Mouse (Mus musculus) thymus, postnatal 14 days (tissue): ENCODE measurements around the gene Rbm7.
"Not testable (repeated sequence)": the region's sequence is repeated elsewhere in the genome, so short reads cannot be mapped to it uniquely, and the experiment has no call there.

Source experiments
- DNase-seq: peaks from one replicate; pipeline ENCODE4 v3.0.0; 2021

Rbm7 gene

GRCm38 (mm10) chr9:48494817-48495547 is at the start of gene Rbm7, which contains the start of gene Gm5617:
Rbm7 (minus strand) TSS chr9:48495299.
Gm5617 (plus strand) TSS chr9:48495442.
- peak; percentile 95 for DNase-seq

- peak; percentile 13 for DNase-seq
Measured at GRCm38 (mm10) chr9:48538688-48539087, 43.6 kb upstream of the Rbm7 start.

- DNase-seq: peak; percentile 34
Measured at GRCm38 (mm10) chr9:48538044-48538645, 43.0 kb upstream of the Rbm7 start.

GRCm38 (mm10) chr9:48537616-48538015 is 42.5 kb upstream of the Rbm7 start:
- not testable (repeated sequence) for DNase-seq

- no peak for DNase-seq
Measured at GRCm38 (mm10) chr9:48536414-48536813, 41.3 kb upstream of the Rbm7 start.

- DNase-seq: no peak
Measured at GRCm38 (mm10) chr9:48532730-48533129, 37.6 kb upstream of the Rbm7 start.

- no peak for DNase-seq
Measured at GRCm38 (mm10) chr9:48532203-48532602, 37.1 kb upstream of the Rbm7 start.

- no peak for DNase-seq
Measured at GRCm38 (mm10) chr9:48531294-48531693, 36.2 kb upstream of the Rbm7 start.

- no peak for DNase-seq
Measured at GRCm38 (mm10) chr9:48526520-48526919, 31.4 kb upstream of the Rbm7 start.

- peak; percentile 9 for DNase-seq
Measured at GRCm38 (mm10) chr9:48525566-48525965, 30.5 kb upstream of the Rbm7 start.

GRCm38 (mm10) chr9:48520405-48520804 is 25.3 kb upstream of the Rbm7 start:
- DNase-seq: not testable (repeated sequence)

- no peak for DNase-seq
Measured at GRCm38 (mm10) chr9:48517372-48518130, 22.5 kb upstream of the Rbm7 start.

GRCm38 (mm10) chr9:48516615-48517371 is 21.7 kb upstream of the Rbm7 start:
- no peak for DNase-seq

- no peak for DNase-seq
Measured at GRCm38 (mm10) chr9:48515332-48515731, 20.2 kb upstream of the Rbm7 start.

GRCm38 (mm10) chr9:48510134-48510533 is 15.0 kb upstream of the Rbm7 start:
- DNase-seq: no peak

GRCm38 (mm10) chr9:48504741-48505365 is 9.8 kb upstream of the Rbm7 start:
- DNase-seq: no peak

GRCm38 (mm10) chr9:48503001-48503400 is 7.9 kb upstream of the Rbm7 start:
- DNase-seq: no peak

- DNase-seq: no peak
Measured at GRCm38 (mm10) chr9:48501192-48501591, 6.1 kb upstream of the Rbm7 start.

- DNase-seq: no peak
Measured at GRCm38 (mm10) chr9:48495548-48495932, 441 bp upstream of the Rbm7 start.

- DNase-seq: no peak
Measured at GRCm38 (mm10) chr9:48481214-48482134, 13.6 kb downstream of the Rbm7 start.
